Mouse (Mus musculus): ENCODE data around the gene Nsl1.
"Not testable (repeated sequence)": the region's sequence is repeated elsewhere in the genome, so short reads cannot be mapped to it uniquely, and the experiment has no call there.

The Nsl1 gene

GRCm38 (mm10) chr1:191062781-191063485 is at the start of gene Nsl1, which contains the start of gene Tatdn3:
Gene Nsl1, plus strand, starts transcription at chr1:191063012.
Gene Tatdn3, minus strand, starts transcription at chr1:191062932.
- DNase-seq, result peak; percentile 93 to 95

GRCm38 (mm10) chr1:191014271-191014670 is 48.5 kb upstream of the Nsl1 start:
- DNase-seq, result no peak

GRCm38 (mm10) chr1:191019803-191020202 is 43.0 kb upstream of the Nsl1 start:
- no peak for DNase-seq

GRCm38 (mm10) chr1:191020217-191020924 is 42.4 kb upstream of the Nsl1 start:
- DNase-seq, result no peak

- no peak for DNase-seq
These were observed 41.8 kb upstream of the Nsl1 start for GRCm38 (mm10) chr1:191021016-191021415.

GRCm38 (mm10) chr1:191023140-191023539 is 39.7 kb upstream of the Nsl1 start:
- no peak for DNase-seq

GRCm38 (mm10) chr1:191023806-191024205 is 39.0 kb upstream of the Nsl1 start:
- DNase-seq, result not testable (repeated sequence)

GRCm38 (mm10) chr1:191025016-191026012 is 37.5 kb upstream of the Nsl1 start:
- peak in 1 of 2 experiments; percentile 19 for DNase-seq

- peak; percentile 99 to 100 for DNase-seq
These were observed 36.6 kb upstream of the Nsl1 start, which contains the start of gene Flvcr1 for GRCm38 (mm10) chr1:191026021-191026713. Gene Flvcr1, minus strand, starts transcription at chr1:191026158.

- no peak for DNase-seq
These were observed 32.6 kb upstream of the Nsl1 start for GRCm38 (mm10) chr1:191030182-191030581.

GRCm38 (mm10) chr1:191030922-191031425 is 31.8 kb upstream of the Nsl1 start:
- not testable (repeated sequence) for DNase-seq

- DNase-seq, result no peak
These were observed 27.2 kb upstream of the Nsl1 start for GRCm38 (mm10) chr1:191035649-191036048.

- DNase-seq, result no peak
These were observed 26.1 kb upstream of the Nsl1 start, which contains the start of gene Spata45 for GRCm38 (mm10) chr1:191036554-191037334. Gene Spata45, plus strand, starts transcription at chr1:191036639.

- no peak for DNase-seq
These were observed 24.8 kb upstream of the Nsl1 start for GRCm38 (mm10) chr1:191037999-191038398.

- DNase-seq, result no peak
These were observed 21.5 kb upstream of the Nsl1 start for GRCm38 (mm10) chr1:191041352-191041751.

- DNase-seq, result no peak
These were observed 20.7 kb upstream of the Nsl1 start for GRCm38 (mm10) chr1:191042106-191042505.

GRCm38 (mm10) chr1:191042688-191043087 is 20.1 kb upstream of the Nsl1 start:
- DNase-seq, result no peak

- DNase-seq, result no peak
These were observed 17.5 kb upstream of the Nsl1 start for GRCm38 (mm10) chr1:191045264-191045663.

- no peak for DNase-seq
These were observed 16.5 kb upstream of the Nsl1 start for GRCm38 (mm10) chr1:191046231-191046824.

- DNase-seq, result no peak
These were observed 9.3 kb upstream of the Nsl1 start for GRCm38 (mm10) chr1:191053555-191053954.

Measured in lung, postnatal 4 days (tissue).